Mouse (Mus musculus) mature B cell (primary cell): Measurements from ENCODE around the gene Mbd6.

Experiments used
- in situ Hi-C: fragments of 300-500 bp; cut with MboI; formaldehyde crosslinking; loops from 2 replicates; pipeline ENCODE4 v1.14.3; 2019

Gene Mbd6

GRCm38 (mm10) chr10:127287936-127288293 is 903 bp downstream of the Mbd6 start:
- in situ Hi-C loops: no loop called here

GRCm38 (mm10) chr10:127287271-127287935 is 1.4 kb downstream of the Mbd6 start:
- in situ Hi-C loops: no loop called here

GRCm38 (mm10) chr10:127286730-127287129 is 2.1 kb downstream of the Mbd6 start:
- in situ Hi-C loops: no loop called here

GRCm38 (mm10) chr10:127286194-127286593 is 2.6 kb downstream of the Mbd6 start:
- in situ Hi-C loops: no loop called here

- in situ Hi-C loops: no loop called here
These were observed 3.2 kb downstream of the Mbd6 start for GRCm38 (mm10) chr10:127285644-127286043.

- in situ Hi-C loops: no loop called here
These were observed 3.9 kb downstream of the Mbd6 start for GRCm38 (mm10) chr10:127284724-127285500.

- in situ Hi-C loops: no loop called here
These were observed 4.7 kb downstream of the Mbd6 start for GRCm38 (mm10) chr10:127284105-127284622.

GRCm38 (mm10) chr10:127282620-127283215 is 6.1 kb downstream of the Mbd6 start:
- in situ Hi-C loops: no loop called here

- in situ Hi-C loops: no loop called here
These were observed 7.5 kb downstream of the Mbd6 start for GRCm38 (mm10) chr10:127281316-127281715.

GRCm38 (mm10) chr10:127279730-127280129 is 9.1 kb downstream of the Mbd6 start:
- in situ Hi-C loops: no loop called here

- in situ Hi-C loops: no loop called here
These were observed 14.4 kb downstream of the Mbd6 start for GRCm38 (mm10) chr10:127274261-127275022.

GRCm38 (mm10) chr10:127272371-127272770 is 16.4 kb downstream of the Mbd6 start:
- in situ Hi-C loops: no loop called here

GRCm38 (mm10) chr10:127269884-127270283 is 18.9 kb downstream of the Mbd6 start:
- in situ Hi-C loops: no loop called here

GRCm38 (mm10) chr10:127269036-127269435 is 19.8 kb downstream of the Mbd6 start:
- in situ Hi-C loops: no loop called here

- in situ Hi-C loops: no loop called here
These were observed 20.4 kb downstream of the Mbd6 start for GRCm38 (mm10) chr10:127268401-127268800.

GRCm38 (mm10) chr10:127267318-127267717 is 21.5 kb downstream of the Mbd6 start:
- in situ Hi-C loops: no loop called here

- in situ Hi-C loops: no loop called here
These were observed 22.4 kb downstream of the Mbd6 start, which contains the start of gene Dctn2 for GRCm38 (mm10) chr10:127266112-127267091. Dctn2 (plus strand) TSS chr10:127266368.

GRCm38 (mm10) chr10:127265727-127266111 is 23.1 kb downstream of the Mbd6 start:
- in situ Hi-C loops: no loop called here

GRCm38 (mm10) chr10:127264971-127265370 is 23.8 kb downstream of the Mbd6 start:
- in situ Hi-C loops: no loop called here

GRCm38 (mm10) chr10:127264336-127264735 is 24.5 kb downstream of the Mbd6 start:
- in situ Hi-C loops: no loop called here

GRCm38 (mm10) chr10:127263631-127264030 is 25.2 kb downstream of the Mbd6 start:
- in situ Hi-C loops: no loop called here
